Mouse (Mus musculus) intestine, embryonic 16.5 days (tissue): ENCODE measurements around the gene Cldn24. TPM values are rescaled to one million over a fixed set of nuclear protein-coding genes. Genes with fewer than 3 reads are reported as not detected.

Source experiments
- polyA plus RNA-seq: library from polyadenylated mRNA; unstranded; fragments of >200 nt; fragmentation: Nextera tagmentation; extraction: Ambion mirVana; gene quantifications from 2 replicates; pipeline ENCODE4 v1.2.1, GENCODE M21; 2015

Gene Cldn24
- polyA plus RNA-seq, 1 experiment from 2014 or later: not detected

Other genes starting within 250 kb of the Cldn24 start
- 10.4 and 10.8 TPM in 2 replicates for gene Ing2, start 146.6 kb upstream of the Cldn24 start, polyA plus RNA-seq
- gene Cdkn2aip, start 108.2 kb upstream of the Cldn24 start, polyA plus RNA-seq: 20.0 and 21.0 TPM in 2 replicates
- not detected in 2 replicates for gene Cldn22, start 2.3 kb downstream of the Cldn24 start, polyA plus RNA-seq
- 5.6 and 7.0 TPM in 2 replicates for gene Wwc2, start 168.8 kb downstream of the Cldn24 start, polyA plus RNA-seq